Mouse (Mus musculus) brain, embryonic 14.5 days (tissue): ENCODE measurements around the gene Rpl39. TPM values are rescaled to one million over a fixed set of nuclear protein-coding genes. Genes with fewer than 3 reads are reported as not detected.

Experiments used
- DNase-seq: peaks from one replicate; pipeline ENCODE4 v3.0.0-alpha.2; 2011; ENCODE audit warnings: low read depth
- CTCF ChIP-seq: fragments of 200-500 bp; IDR thresholded peaks from 2 replicates; pipeline ENCODE4 v1.5.1; 2012; ENCODE audit warnings: inconsistent platforms, mild to moderate bottlenecking, moderate library complexity, borderline replicate concordance; ENCODE audit not compliant: insufficient read depth, insufficient read length; ENCODE audit errors: extremely low read depth
- POLR2A ChIP-seq: fragments of 200-500 bp; IDR thresholded peaks from 2 replicates; pipeline ENCODE4 v1.6.1; 2012; ENCODE audit warnings: mild to moderate bottlenecking, inconsistent platforms, borderline replicate concordance; ENCODE audit not compliant: poor library complexity, insufficient read depth, insufficient read length, severe bottlenecking; ENCODE audit errors: extremely low read depth
- polyA plus RNA-seq: library from polyadenylated mRNA; depleted of rRNA; stranded (reverse); fragments of >200 nt; gene quantifications from 2 replicates; pipeline ENCODE4 v1.2.3, GENCODE M21; 2012; rRNA removed

Gene Rpl39
- 425 and 492 TPM in 2 replicates for polyA plus RNA-seq

DNA sequence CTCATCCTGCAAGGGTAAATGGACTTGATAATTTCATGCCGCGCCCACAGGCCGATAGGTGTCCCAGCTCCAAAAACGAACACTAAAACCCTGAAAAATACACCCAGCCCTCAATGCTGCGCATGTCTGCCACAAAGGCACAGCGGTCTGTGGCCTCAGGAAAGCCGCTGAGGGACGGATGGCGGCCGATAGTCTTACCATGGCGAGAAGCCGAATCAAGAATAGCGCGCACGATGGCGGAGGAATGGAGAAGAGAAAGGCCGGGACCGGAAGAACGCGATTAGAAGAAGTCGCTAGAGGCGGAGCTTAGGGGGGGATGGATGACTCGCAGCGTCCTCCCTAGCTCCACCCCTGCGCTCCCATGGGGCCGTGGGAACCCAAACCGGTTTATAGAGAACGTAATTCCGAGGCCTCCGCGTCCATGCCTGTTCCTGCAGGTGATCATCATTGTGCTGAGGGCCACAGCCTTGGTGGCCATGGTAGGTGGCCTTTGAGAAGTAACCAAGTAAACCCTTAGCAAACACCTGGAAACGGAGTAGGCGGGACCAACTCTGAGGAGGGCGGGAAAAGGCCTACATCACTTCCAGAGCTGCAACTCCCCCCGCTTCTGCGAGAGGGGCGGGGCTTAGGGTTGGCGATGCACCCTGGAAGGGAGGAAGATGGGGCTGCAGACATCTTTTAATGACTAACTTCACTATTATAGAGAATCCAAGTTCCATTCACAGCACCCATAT is at the start of gene Rpl39:
Gene Rpl39 (minus strand): TSS at position 476 of the 734 bp plus-strand sequence.
- peak; percentile 95 for DNase-seq
- TF ChIP-seq POLR2A (peak; percentile 30; the same call in 1 of the 2 replicates), CTCF (no peak)

DNA sequence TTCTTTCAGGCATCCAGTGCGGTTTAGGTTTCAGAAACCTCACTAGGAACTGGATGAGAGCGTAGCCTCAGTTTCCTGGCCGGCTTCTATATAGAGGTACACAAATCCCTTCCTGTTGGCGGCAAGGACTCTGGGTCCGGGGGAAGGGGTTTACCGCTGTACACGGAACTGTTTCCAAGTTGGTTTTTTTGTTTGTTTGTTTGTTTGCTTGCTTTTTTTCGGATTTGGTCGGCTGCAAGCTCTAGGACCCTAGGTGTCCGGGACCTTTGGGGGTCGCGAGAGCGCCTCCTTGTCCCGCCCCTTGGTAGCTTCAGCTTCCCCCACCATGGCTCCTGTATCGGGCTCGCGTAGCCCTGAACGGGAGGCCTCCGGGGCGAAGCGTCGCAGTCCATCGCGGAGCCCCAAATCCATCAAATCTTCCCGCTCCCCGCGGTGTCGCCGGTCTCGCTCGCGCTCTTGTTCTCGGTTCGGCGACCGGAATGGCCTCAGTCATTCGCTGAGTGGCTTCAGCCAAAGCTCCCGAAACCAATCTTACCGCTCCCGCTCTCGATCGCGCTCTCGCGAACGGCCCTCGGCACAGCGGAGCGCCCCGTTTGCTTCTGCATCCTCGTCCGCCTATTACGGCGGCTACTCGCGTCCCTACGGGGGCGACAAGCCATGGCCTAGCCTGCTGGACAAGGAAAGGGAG is 41.6 kb upstream of the Rpl39 start, which contains the start of gene Nkap:
Gene Nkap (plus strand): TSS at position 125 of the 688 bp plus-strand sequence.
- DNase-seq: peak; percentile 95
- TF ChIP-seq POLR2A: peak; percentile 30; the same call in 1 of the 2 replicates
- TF ChIP-seq CTCF: no peak

DNA sequence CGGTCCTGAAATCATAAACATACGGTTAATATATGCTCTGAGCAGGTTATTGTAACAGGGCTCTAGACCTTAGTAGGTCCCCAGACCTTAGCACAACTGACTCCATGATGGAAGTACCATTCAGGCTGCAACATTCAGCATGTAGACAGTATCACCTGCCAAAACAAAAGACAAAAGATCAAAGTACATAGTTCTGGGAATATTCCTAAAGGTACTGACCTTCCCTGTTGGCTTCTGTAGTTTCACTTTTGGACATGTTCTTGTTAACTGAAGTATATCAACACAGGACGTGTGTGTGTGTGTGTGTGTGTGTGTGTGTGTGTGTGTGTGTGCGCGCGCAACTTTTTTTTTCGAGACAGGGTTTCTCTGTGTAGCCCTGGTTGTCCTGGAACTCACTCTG is 40.3 kb upstream of the Rpl39 start:
- DNase-seq: no peak
- TF ChIP-seq CTCF (no peak), POLR2A (no peak)

DNA sequence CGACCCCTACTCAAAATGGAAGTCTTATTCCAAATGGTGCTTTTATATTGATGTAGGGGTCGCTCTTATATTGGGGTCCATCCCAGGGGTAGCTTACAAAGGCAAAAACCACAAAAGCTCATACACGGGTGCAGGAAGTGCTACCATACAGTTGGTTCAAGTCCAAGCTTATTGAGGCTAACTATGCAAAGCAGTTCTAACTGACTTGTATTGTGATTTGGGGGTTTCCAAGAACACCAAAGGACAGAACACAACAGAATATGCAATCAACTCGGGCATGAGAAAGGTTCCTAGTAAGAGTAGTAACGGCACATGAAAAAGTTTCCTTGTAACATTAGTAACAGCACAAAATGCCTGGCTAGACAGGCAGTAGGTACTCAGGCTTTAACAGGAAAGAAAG is 35.0 kb upstream of the Rpl39 start:
- no peak for DNase-seq
- TF ChIP-seq CTCF (no peak), POLR2A (no peak)

DNA sequence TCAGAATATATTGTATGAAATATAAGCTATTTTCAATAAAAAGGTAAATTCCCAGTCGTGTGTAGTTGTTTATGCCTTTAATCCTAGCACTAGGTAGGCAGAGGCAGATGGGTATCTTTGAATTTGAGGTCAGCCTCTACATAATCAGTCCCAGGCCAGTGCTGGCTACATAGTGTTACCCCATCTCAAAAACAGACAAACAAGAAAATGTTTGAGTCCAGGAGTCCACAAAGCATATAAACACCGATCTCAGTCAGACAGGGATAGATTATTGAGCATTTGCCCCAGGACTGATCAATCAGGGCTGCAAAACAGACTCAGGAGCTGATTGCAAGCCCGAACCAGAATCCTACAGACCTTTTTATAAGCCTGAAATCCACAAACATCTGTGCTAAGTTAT is 34.4 kb upstream of the Rpl39 start:
- DNase-seq: no peak
- TF ChIP-seq CTCF (no peak), POLR2A (no peak)

DNA sequence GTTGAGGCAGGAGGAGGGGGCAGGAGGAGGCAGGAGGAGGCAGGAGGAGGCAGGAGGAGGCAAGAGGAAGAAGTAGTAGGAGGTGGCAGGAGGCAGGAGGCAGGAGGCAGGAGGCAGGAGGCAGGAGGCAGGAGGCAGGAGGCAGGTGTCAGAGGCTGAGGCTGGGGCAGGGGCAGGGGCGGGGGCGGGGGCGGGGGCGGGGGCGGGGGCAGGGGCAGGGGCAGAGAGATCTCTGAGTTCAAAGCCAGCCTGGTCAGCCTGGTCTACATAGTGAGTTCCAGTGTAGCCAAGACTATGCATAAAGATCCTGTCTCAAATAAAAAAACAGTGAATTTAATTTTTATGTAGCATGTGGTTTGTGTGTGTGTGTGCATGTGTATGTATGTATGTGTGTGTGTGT is 31.9 kb upstream of the Rpl39 start:
- TF ChIP-seq POLR2A: no peak
- TF ChIP-seq CTCF: no peak
- no peak for DNase-seq

DNA sequence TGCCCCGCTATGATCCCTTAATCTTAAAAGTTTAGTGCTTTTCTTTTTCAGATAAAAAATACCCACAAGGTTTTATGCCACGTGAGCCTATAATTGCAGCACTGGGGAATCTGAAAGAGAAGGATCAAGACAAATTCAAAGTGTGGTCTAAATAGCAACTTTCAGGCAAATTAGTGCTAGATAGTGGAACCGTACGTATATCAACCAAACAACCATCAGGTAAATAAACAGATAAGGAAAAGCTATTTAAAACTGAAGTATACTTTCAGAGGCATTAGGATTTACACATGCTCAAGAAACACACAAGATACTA is 25.6 kb upstream of the Rpl39 start:
- DNase-seq: no peak
- TF ChIP-seq CTCF: no peak
- no peak for TF ChIP-seq POLR2A

DNA sequence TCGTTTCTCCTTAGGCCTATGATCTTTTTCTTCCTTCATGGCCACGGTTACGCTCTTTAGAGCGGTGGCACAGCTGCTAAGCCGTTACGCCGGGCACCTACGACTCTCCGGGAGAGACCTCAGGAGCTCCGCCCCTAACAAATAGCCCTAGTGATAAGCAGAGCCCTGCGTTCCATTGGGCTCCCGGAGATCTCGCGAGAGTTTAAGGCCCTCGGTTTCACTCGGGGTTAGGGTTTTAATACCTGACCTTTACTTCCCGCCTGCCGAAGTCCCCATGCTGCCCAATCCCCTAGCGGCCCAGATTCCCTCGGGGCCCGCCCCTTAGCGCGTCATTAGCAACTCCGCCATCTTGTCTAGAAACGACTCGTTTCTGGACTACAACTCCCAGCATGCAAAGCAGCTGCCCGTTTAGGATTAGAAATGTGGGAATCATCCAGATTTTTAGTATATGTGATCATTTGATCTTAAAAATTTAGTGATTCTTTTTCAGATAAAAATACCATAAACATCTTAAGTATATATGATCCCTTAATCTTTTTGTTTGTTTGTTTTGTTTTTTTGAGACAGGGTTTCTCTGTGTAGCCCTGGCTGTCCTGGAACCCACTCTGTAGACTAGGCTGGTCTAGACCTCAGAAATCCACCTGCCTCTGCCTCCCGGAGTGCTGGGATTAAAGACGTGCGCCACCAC is 25.1 kb upstream of the Rpl39 start, which contains the start of gene Upf3b:
Gene Upf3b (minus strand): TSS at position 130 of the 688 bp plus-strand sequence.
- TF ChIP-seq POLR2A (peak; percentile 39; the same call in 1 of the 2 replicates), CTCF (no peak)

DNA sequence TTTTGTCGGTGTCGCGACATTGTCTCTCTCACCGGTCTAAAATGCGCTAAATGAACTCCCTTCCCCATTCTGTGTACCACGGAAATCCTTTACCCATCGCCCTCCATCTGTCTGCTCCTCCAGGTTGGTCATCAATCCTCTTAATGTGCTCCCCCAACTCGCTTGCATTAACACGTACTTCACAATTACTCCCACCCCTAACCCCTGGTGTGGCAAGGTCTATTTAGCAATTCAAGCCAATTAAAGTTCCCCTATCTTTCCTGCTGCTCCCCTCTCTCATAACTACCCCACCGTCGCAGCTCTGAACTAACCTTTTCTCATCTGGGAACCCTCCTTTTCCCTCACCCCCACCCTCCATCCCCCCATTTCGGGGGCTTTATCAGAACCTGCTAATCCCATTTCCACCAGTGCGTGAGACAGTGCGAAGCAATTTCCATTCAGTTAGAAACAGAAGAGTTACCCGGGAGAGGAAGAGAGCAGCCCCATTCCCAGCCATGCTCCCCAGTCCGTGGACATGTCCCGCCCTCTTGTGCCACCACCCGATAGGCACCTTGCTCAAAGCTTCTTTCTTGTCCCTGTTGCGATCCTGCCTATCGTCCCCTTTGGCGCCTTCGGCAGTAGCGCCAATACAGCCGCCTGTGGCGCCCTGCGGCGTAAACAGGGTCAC is 24.5 kb upstream of the Rpl39 start:
- no peak for DNase-seq
- TF ChIP-seq CTCF (no peak), POLR2A (no peak)

More for the DNA sequence above, 25.1 kb upstream of the Rpl39 start, which contains the start of gene Upf3b:
- peak; percentile 99 for DNase-seq

DNA sequence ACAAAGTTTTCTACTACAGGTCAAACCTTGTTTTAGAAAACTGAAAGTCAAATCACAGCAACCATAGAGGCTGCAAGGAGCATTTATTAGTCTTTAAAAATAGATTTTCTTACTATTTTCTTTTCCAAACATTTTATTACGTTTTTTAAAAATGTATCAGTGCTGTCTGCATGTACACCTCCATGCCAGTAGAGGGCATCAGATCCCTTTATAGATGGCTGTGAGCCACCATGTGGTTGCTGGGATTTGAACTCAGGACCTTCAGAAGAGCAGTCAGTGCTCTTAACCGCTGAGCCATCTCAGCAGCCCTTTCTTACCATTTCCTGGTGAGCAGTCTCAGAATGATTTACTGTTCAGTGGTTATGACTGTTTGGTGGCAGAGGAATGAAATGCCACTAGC is 18.6 kb upstream of the Rpl39 start:
- TF ChIP-seq CTCF: no peak
- TF ChIP-seq POLR2A: no peak
- DNase-seq: no peak

DNA sequence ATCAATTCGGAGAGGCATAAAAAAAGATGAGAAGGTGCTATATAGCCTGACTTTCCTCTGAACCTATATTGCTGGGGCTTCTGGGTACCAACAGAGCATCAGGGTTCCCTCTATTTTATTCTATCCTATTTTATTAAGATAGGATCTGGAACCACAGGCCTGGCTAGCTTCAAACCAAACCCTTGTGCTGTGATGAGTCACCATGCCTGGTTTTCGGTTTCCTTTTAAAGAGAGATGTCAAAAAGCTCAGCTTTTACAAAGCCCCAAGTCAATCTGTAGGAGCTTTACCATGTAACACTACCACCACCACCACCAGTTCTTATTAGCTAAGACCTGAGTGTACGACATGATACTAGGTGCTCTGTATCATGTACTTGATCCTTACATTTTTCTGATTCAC is 13.5 kb upstream of the Rpl39 start:
- TF ChIP-seq CTCF (no peak), POLR2A (no peak)
- DNase-seq: no peak
